Mouse (Mus musculus): ENCODE measurements at regions not wholly inside any gene's neighbourhood (a gene's known extent, or its start where the extent isn't known, plus 50 kb on each side); places are given as distances from the start of the nearest gene placed in this dataset.

DNA sequence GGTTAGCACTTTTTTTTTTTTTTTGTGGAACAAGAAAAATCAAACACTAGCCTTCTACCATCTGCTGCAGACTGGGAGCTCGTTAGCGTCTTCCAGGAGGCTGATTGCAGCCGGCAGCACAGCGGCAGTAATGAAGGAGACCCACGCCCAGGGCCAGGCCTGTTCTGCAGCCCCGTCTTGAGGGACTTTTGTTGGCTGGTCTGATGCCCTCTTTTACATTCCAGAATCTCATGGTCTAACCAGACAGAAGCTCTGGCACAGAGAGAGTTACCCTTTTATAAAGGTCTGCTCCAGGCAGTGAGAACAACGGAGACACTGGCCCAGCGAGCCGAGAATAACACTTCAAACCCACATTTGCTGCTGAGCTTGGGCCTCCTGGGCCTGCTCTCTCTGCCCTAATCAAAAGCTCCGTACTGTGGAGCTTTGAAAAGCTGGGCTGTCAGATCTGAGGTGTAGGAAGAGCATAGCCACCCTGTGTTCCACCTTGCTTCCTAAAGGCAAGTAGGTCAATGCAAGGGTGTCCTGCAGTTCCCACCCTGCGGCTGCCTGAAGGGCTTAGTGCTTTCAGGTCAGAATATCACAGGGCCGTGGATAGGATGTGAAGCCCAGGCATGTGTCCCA lies 64.0 kb downstream of the Zfp706 start:
- TF ChIP-seq CTCF (IDR thresholded peaks at IDR 0.05; ENCODE audit: control insufficient read depth, insufficient read depth, insufficient replicate concordance, low read depth, low read length) (no peak), POLR2A (IDR thresholded peaks at IDR 0.05; ENCODE audit: control insufficient read depth, low read depth, low read length) (no peak)

Measured in testis, adult 2 months (tissue).